Mouse (Mus musculus): Measurements from ENCODE around the gene Ms4a14.

Gene Ms4a14

GRCm38 (mm10) chr19:11266956-11267355 lies 47.3 kb downstream of the Ms4a14 start:
- TF ChIP-seq GATA4 (IDR thresholded peaks at IDR 0.05; ENCODE audit: insufficient replicate concordance, low read length): no peak

- TF ChIP-seq GATA4 (IDR thresholded peaks at IDR 0.05; ENCODE audit: insufficient replicate concordance, low read length): no peak
These were observed 48.0 kb downstream of the Ms4a14 start, which contains the start of gene Ms4a1 for GRCm38 (mm10) chr19:11266052-11266845. Ms4a1 (minus strand) TSS chr19:11266241.

- no peak for TF ChIP-seq GATA4 (IDR thresholded peaks at IDR 0.05; ENCODE audit: insufficient replicate concordance, low read length)
These were observed 49.6 kb downstream of the Ms4a14 start for GRCm38 (mm10) chr19:11264602-11265185.

- no peak for TF ChIP-seq GATA4 (IDR thresholded peaks at IDR 0.05; ENCODE audit: insufficient replicate concordance, low read length)
These were observed 50.7 kb downstream of the Ms4a14 start for GRCm38 (mm10) chr19:11263549-11263948.

GRCm38 (mm10) chr19:11261522-11261921 lies 52.7 kb downstream of the Ms4a14 start:
- TF ChIP-seq GATA4 (IDR thresholded peaks at IDR 0.05; ENCODE audit: insufficient replicate concordance, low read length): no peak
